Mouse (Mus musculus): ENCODE measurements around the gene Gm6657.

GRCm38 (mm10) chr12:78249151-78249550, 55.1 kb downstream of the Gm6657 start:
- no peak for TF ChIP-seq CTCF (IDR thresholded peaks at IDR 0.05; ENCODE audit: control insufficient read depth, insufficient read depth, low read length)
- TF ChIP-seq POLR2A (IDR thresholded peaks at IDR 0.05; ENCODE audit: borderline replicate concordance, control insufficient read depth, low read depth, low read length): no peak

Measured in bone marrow, adult 2 months (tissue).